Mouse (Mus musculus): ENCODE results near the gene Gm45140. TPM values are rescaled to one million over a fixed set of nuclear protein-coding genes. Genes with fewer than 3 reads are reported as not detected.
"Not testable (repeated sequence)": the region's sequence is repeated elsewhere in the genome, so short reads cannot be mapped to it uniquely, and the experiment has no call there.

The Gm45140 gene
- polyA plus RNA-seq, 1 experiment from 2014 or later, result 3.4 TPM

- H3K9ac ChIP-seq; H3K27me3 ChIP-seq; H3K9me3 ChIP-seq (replicated peaks); H3K4me1 ChIP-seq; H3K27ac ChIP-seq (replicated peaks); ATAC-seq (ENCODE audit: insufficient number of reproducible peaks, low FRiP score, low TSS enrichment, low read depth); H3K4me3 ChIP-seq (replicated peaks); H3K4me2 ChIP-seq (replicated peaks); H3K36me3 ChIP-seq: not testable (repeated sequence)
- WGBS, result 90% methylated on average over 2 of the region's 2 CpGs
These were observed 71.3 kb downstream of the Gm45140 start for GRCm38 (mm10) chr6:87764296-87764695.

- Histone ChIP-seq H3K9ac (no peak overlapping the region), H3K27ac (replicated peaks) (no peak overlapping the region), H3K4me1 (no peaks in the 10 kb centered on the region), H3K27me3 (no peaks in the 10 kb centered on the region), H3K4me3 (replicated peaks) (no peak overlapping the region), H3K4me2 (replicated peaks) (no peak overlapping the region), H3K9me3 (replicated peaks) (no peaks in the 10 kb centered on the region), H3K36me3 (no peaks in the 10 kb centered on the region)
- 70% methylated on average over 4 of the region's 4 CpGs for whole genome bisulfite sequencing
- ATAC-seq (ENCODE audit: insufficient number of reproducible peaks, low FRiP score, low TSS enrichment, low read depth), result no peak
These were observed 72.0 kb downstream of the Gm45140 start for GRCm38 (mm10) chr6:87763376-87764280.

DNA sequence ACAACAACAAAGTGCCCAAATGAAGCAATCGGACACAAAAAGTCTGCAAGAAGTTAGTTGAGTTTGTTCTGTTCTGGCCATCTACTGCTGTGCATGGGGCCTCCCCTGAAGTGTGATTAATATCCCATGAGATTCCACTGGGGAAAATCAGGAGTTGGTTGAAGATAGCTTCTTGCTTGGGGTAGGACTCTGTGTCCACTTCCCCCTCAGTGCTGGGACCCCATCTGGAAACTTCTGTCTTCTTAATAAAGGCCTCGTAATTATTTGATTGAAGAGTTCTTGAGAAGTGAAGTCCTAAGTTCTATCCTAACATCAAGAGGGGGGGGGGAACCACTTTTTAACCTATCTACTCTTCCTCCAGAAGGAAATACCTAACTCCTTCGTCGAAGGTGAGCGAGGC lies 73.4 kb downstream of the Gm45140 start:
- H3K4me2 ChIP-seq (replicated peaks), result no peak overlapping the region
- no peak overlapping the region for H3K27ac ChIP-seq (replicated peaks)
- no peak overlapping the region for H3K4me3 ChIP-seq (replicated peaks)
- no peaks in the 10 kb centered on the region for H3K36me3 ChIP-seq
- no peaks in the 10 kb centered on the region for H3K4me1 ChIP-seq
- WGBS, result 79% methylated on average over 5 of the region's 5 CpGs
- no peaks in the 10 kb centered on the region for H3K27me3 ChIP-seq
- ATAC-seq (ENCODE audit: insufficient number of reproducible peaks, low FRiP score, low TSS enrichment, low read depth), result no peak
- H3K9ac ChIP-seq, result no peak overlapping the region
- H3K9me3 ChIP-seq (replicated peaks), result no peaks in the 10 kb centered on the region

GRCm38 (mm10) chr6:87759850-87760249 lies 75.7 kb downstream of the Gm45140 start:
- Histone ChIP-seq H3K4me1 (no peaks in the 10 kb centered on the region), H3K27ac (replicated peaks) (no peak overlapping the region), H3K4me2 (replicated peaks) (no peak overlapping the region), H3K4me3 (replicated peaks) (no peak overlapping the region), H3K27me3 (no peaks in the 10 kb centered on the region), H3K9me3 (replicated peaks) (no peaks in the 10 kb centered on the region), H3K9ac (no peak overlapping the region), H3K36me3 (no peaks in the 10 kb centered on the region)
- no peak for ATAC-seq (ENCODE audit: insufficient number of reproducible peaks, low FRiP score, low TSS enrichment, low read depth)
- 60% methylated on average over 3 of the region's 3 CpGs for WGBS

- no peak for ATAC-seq (ENCODE audit: insufficient number of reproducible peaks, low FRiP score, low TSS enrichment, low read depth)
- WGBS, result 68% methylated on average over 3 of the region's 3 CpGs
- no peak overlapping the region for H3K27ac ChIP-seq (replicated peaks)
- H3K4me1 ChIP-seq, result no peaks in the 10 kb centered on the region
- no peak overlapping the region for H3K4me3 ChIP-seq (replicated peaks)
- H3K27me3 ChIP-seq, result no peaks in the 10 kb centered on the region
- H3K4me2 ChIP-seq (replicated peaks), result no peak overlapping the region
- no peaks in the 10 kb centered on the region for H3K9me3 ChIP-seq (replicated peaks)
- H3K36me3 ChIP-seq, result no peaks in the 10 kb centered on the region
- no peak overlapping the region for H3K9ac ChIP-seq
These were observed 76.2 kb downstream of the Gm45140 start for GRCm38 (mm10) chr6:87759404-87759803.

- Histone ChIP-seq H3K4me1 (no peaks in the 10 kb centered on the region), H3K9me3 (replicated peaks) (no peaks in the 10 kb centered on the region), H3K4me2 (replicated peaks) (no peak overlapping the region), H3K36me3 (no peaks in the 10 kb centered on the region), H3K27me3 (no peaks in the 10 kb centered on the region), H3K4me3 (replicated peaks) (no peak overlapping the region), H3K27ac (replicated peaks) (no peak overlapping the region), H3K9ac (no peak overlapping the region)
- no peak for ATAC-seq (ENCODE audit: insufficient number of reproducible peaks, low FRiP score, low TSS enrichment, low read depth)
- WGBS, result 80% methylated on average over 8 of the region's 8 CpGs
These were observed 78.7 kb downstream of the Gm45140 start for GRCm38 (mm10) chr6:87756896-87757295.

DNA sequence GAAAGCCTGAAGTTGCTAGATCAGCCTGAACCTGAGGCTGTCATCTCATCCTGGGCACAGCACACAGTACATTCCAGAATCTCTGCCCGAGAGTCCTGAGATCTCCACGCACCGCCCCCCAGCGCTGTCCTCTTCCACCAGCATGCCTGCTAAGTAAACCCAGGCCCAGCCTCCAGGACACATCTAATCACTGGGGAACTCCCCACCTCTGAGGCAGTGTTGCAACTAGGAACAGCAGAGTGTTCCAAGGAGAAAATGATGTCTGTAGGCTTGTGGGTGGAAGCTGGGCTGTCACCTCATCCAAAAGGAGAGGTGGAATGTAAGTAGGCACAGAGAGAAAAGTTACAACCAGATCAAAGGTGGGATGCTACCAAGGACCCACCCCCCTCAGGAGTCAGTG lies 80.4 kb downstream of the Gm45140 start:
- H3K27me3 ChIP-seq, result no peaks in the 10 kb centered on the region
- no peak overlapping the region for H3K27ac ChIP-seq (replicated peaks)
- no peaks in the 10 kb centered on the region for H3K36me3 ChIP-seq
- ATAC-seq (ENCODE audit: insufficient number of reproducible peaks, low FRiP score, low TSS enrichment, low read depth), result no peak
- no peak overlapping the region for H3K4me3 ChIP-seq (replicated peaks)
- WGBS, result 81% methylated on average over 4 of the region's 4 CpGs
- H3K9ac ChIP-seq, result no peak overlapping the region
- H3K4me1 ChIP-seq, result no peaks in the 10 kb centered on the region
- no peak overlapping the region for H3K4me2 ChIP-seq (replicated peaks)
- H3K9me3 ChIP-seq (replicated peaks), result no peaks in the 10 kb centered on the region

DNA sequence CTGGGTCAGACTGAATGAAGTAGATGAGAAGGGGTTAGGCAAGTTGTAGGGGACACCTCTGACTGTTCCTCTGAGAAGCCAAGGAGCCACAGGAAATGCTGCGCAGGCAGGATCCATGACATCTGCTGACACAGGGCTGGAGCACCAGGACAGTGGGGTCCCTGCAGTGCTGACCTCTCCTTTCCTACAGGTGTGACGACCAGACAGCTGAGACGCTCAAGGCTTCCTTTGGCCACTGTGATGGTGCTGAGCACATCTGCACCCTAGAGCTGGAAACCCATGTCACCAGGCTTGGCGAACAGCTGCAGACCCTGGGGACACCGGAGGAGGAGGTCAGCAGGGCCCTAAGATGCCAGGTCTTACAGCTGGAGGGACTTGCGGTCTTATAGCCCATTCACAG lies 84.0 kb downstream of the Gm45140 start:
- no peak for ATAC-seq (ENCODE audit: insufficient number of reproducible peaks, low FRiP score, low TSS enrichment, low read depth)
- no peak overlapping the region for H3K9ac ChIP-seq
- H3K4me1 ChIP-seq, result peaks cover 7% of the 10 kb centered on the region; the same call in 1 of the 2 replicates
- no peak overlapping the region for H3K27ac ChIP-seq (replicated peaks)
- H3K36me3 ChIP-seq, result no peaks in the 10 kb centered on the region
- WGBS, result 87% methylated on average over 6 of the region's 6 CpGs
- H3K27me3 ChIP-seq, result no peaks in the 10 kb centered on the region
- no peaks in the 10 kb centered on the region for H3K9me3 ChIP-seq (replicated peaks)
- H3K4me3 ChIP-seq (replicated peaks), result no peak overlapping the region
- no peak overlapping the region for H3K4me2 ChIP-seq (replicated peaks)

GRCm38 (mm10) chr6:87750184-87750910 lies 85.2 kb downstream of the Gm45140 start:
- H3K4me3 ChIP-seq (replicated peaks), result no peak overlapping the region
- H3K36me3 ChIP-seq, result no peaks in the 10 kb centered on the region
- H3K4me1 ChIP-seq, result peaks cover 12% of the 10 kb centered on the region; the same call in 1 of the 2 replicates
- no peak overlapping the region for H3K9ac ChIP-seq
- ATAC-seq (ENCODE audit: insufficient number of reproducible peaks, low FRiP score, low TSS enrichment, low read depth), result no peak
- H3K4me2 ChIP-seq (replicated peaks), result no peak overlapping the region
- H3K27ac ChIP-seq (replicated peaks), result no peak overlapping the region
- H3K27me3 ChIP-seq, result no peaks in the 10 kb centered on the region
- WGBS, result 81% methylated on average over 8 of the region's 8 CpGs
- H3K9me3 ChIP-seq (replicated peaks), result no peaks in the 10 kb centered on the region

DNA sequence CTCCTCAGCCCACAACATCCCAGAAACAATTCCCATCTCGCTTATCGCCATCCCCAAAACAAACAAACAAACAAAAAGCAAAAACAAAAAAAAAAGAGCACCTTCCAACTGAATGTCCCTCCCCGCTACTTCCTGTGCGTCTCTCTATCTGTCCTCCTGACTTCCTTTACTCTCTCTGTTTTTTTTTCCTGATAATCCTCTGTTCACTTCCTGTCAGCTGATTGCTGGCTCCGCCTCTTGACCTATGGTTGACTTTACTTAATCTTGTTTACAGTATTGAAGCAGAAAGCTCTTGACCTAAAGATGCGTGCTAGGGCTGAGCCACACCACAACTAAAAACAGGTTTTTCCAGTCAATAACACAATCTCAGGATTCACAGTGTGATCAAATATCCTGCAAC lies 87.1 kb downstream of the Gm45140 start:
- Histone ChIP-seq H3K4me1 (peaks cover 12% of the 10 kb centered on the region; the same call in 1 of the 2 replicates), H3K27me3 (no peaks in the 10 kb centered on the region), H3K4me2 (replicated peaks) (no peak overlapping the region), H3K9me3 (replicated peaks) (no peaks in the 10 kb centered on the region), H3K9ac (no peak overlapping the region), H3K36me3 (no peaks in the 10 kb centered on the region), H3K27ac (replicated peaks) (no peak overlapping the region), H3K4me3 (replicated peaks) (no peak overlapping the region)
- WGBS, result 85% methylated on average over 6 of the region's 6 CpGs
- ATAC-seq (ENCODE audit: insufficient number of reproducible peaks, low FRiP score, low TSS enrichment, low read depth), result no peak

GRCm38 (mm10) chr6:87748078-87748477 lies 87.5 kb downstream of the Gm45140 start:
- Histone ChIP-seq H3K4me3 (replicated peaks) (no peak overlapping the region), H3K9me3 (replicated peaks) (no peaks in the 10 kb centered on the region), H3K27me3 (no peaks in the 10 kb centered on the region), H3K9ac (no peak overlapping the region), H3K4me1 (peaks cover 12% of the 10 kb centered on the region; the same call in 1 of the 2 replicates), H3K36me3 (no peaks in the 10 kb centered on the region), H3K4me2 (replicated peaks) (no peak overlapping the region), H3K27ac (replicated peaks) (no peak overlapping the region)
- 75% methylated on average over 2 of the region's 2 CpGs for WGBS
- no peak for ATAC-seq (ENCODE audit: insufficient number of reproducible peaks, low FRiP score, low TSS enrichment, low read depth)
